Mouse (Mus musculus): ENCODE results near the gene Pde1a. TPM values are rescaled to one million over a fixed set of nuclear protein-coding genes. Genes with fewer than 3 reads are reported as not detected.

Pde1a gene
- total RNA-seq, 1 experiment: 0.31 TPM

GRCm38 (mm10) chr2:80046751-80047513, 82.3 kb downstream of the Pde1a start:
- no peak for TF ChIP-seq MAFK (IDR thresholded peaks at IDR 0.05; ENCODE audit: insufficient read depth, low read depth, low read length)
- no peak for TF ChIP-seq HCFC1 (IDR thresholded peaks at IDR 0.05; ENCODE audit: borderline replicate concordance, insufficient read depth, low read length)
- TF ChIP-seq ZC3H11A (IDR thresholded peaks at IDR 0.05; ENCODE audit: borderline replicate concordance, low read depth, low read length): no peak
- no peak for TF ChIP-seq ZNF384 (IDR thresholded peaks at IDR 0.05; ENCODE audit: low read depth, low read length)
- TF ChIP-seq CHD2 (IDR thresholded peaks at IDR 0.05; ENCODE audit: low read depth, low read length): no peak
- in situ Hi-C loops (cut with MboI; ENCODE audit: low sequenced_read_pairs in 2 of 2, unreplicated experiment in 2 of 2): no loop called here

GRCm38 (mm10) chr2:80038642-80039445, 90.4 kb downstream of the Pde1a start:
- H3K9ac ChIP-seq (ENCODE audit: insufficient read depth, low read depth, low read length, poor library complexity, severe bottlenecking): no peak overlapping the region

More at GRCm38 (mm10) chr2:80046751-80047513, 82.3 kb downstream of the Pde1a start:
- Histone ChIP-seq H3K4me1 (ENCODE audit: control insufficient read depth in 2 of 2, insufficient read depth in 2 of 2, low read length in 2 of 2, poor library complexity in 1 of 2) (no peaks in the 10 kb centered on the region), H3K27ac (ENCODE audit: insufficient read depth, low read depth, low read length, poor library complexity, severe bottlenecking) (no peak overlapping the region), H3K36me3 (ENCODE audit: control insufficient read depth, insufficient read depth, low read length, poor library complexity, severe bottlenecking) (no peaks in the 10 kb centered on the region), H3K4me3 (ENCODE audit: insufficient read depth in 1 of 2, low read depth in 1 of 2, low read length in 2 of 2, poor library complexity in 1 of 2, severe bottlenecking in 1 of 2) (no peak overlapping the region), H3K9ac (ENCODE audit: insufficient read depth, low read depth, low read length, poor library complexity, severe bottlenecking) (no peak overlapping the region), H3K9me3 (ENCODE audit: control insufficient read depth, insufficient read depth, low read depth, low read length) (no peaks in the 10 kb centered on the region)
- no peak for DNase-seq (ENCODE audit: low read depth, low spot score)

GRCm38 (mm10) chr2:80037971-80038370, 91.3 kb downstream of the Pde1a start:
- no peaks in the 10 kb centered on the region for H3K9me3 ChIP-seq (ENCODE audit: control insufficient read depth, insufficient read depth, low read depth, low read length)
- H3K9ac ChIP-seq (ENCODE audit: insufficient read depth, low read depth, low read length, poor library complexity, severe bottlenecking): no peak overlapping the region
- no peak overlapping the region for H3K4me3 ChIP-seq (ENCODE audit: insufficient read depth in 1 of 2, low read depth in 1 of 2, low read length in 2 of 2, poor library complexity in 1 of 2, severe bottlenecking in 1 of 2)
- TF ChIP-seq ZC3H11A (IDR thresholded peaks at IDR 0.05; ENCODE audit: borderline replicate concordance, low read depth, low read length) (no peak), CHD2 (IDR thresholded peaks at IDR 0.05; ENCODE audit: low read depth, low read length) (no peak), ZNF384 (IDR thresholded peaks at IDR 0.05; ENCODE audit: low read depth, low read length) (no peak), MAFK (IDR thresholded peaks at IDR 0.05; ENCODE audit: insufficient read depth, low read depth, low read length) (no peak), HCFC1 (IDR thresholded peaks at IDR 0.05; ENCODE audit: borderline replicate concordance, insufficient read depth, low read length) (no peak)
- no peak overlapping the region for H3K27ac ChIP-seq (ENCODE audit: insufficient read depth, low read depth, low read length, poor library complexity, severe bottlenecking)
- no peaks in the 10 kb centered on the region for H3K36me3 ChIP-seq (ENCODE audit: control insufficient read depth, insufficient read depth, low read length, poor library complexity, severe bottlenecking)
- in situ Hi-C loops (cut with MboI; ENCODE audit: low sequenced_read_pairs in 2 of 2, unreplicated experiment in 2 of 2): no loop called here
- no peak for DNase-seq (ENCODE audit: low read depth, low spot score)
- no peaks in the 10 kb centered on the region for H3K4me1 ChIP-seq (ENCODE audit: control insufficient read depth in 2 of 2, insufficient read depth in 2 of 2, low read length in 2 of 2, poor library complexity in 1 of 2)

More at GRCm38 (mm10) chr2:80038642-80039445, 90.4 kb downstream of the Pde1a start:
- DNase-seq (ENCODE audit: low read depth, low spot score): no peak
- Histone ChIP-seq H3K4me3 (ENCODE audit: insufficient read depth in 1 of 2, low read depth in 1 of 2, low read length in 2 of 2, poor library complexity in 1 of 2, severe bottlenecking in 1 of 2) (no peak overlapping the region), H3K4me1 (ENCODE audit: control insufficient read depth in 2 of 2, insufficient read depth in 2 of 2, low read length in 2 of 2, poor library complexity in 1 of 2) (no peaks in the 10 kb centered on the region), H3K9me3 (ENCODE audit: control insufficient read depth, insufficient read depth, low read depth, low read length) (no peaks in the 10 kb centered on the region), H3K27ac (ENCODE audit: insufficient read depth, low read depth, low read length, poor library complexity, severe bottlenecking) (no peak overlapping the region), H3K36me3 (ENCODE audit: control insufficient read depth, insufficient read depth, low read length, poor library complexity, severe bottlenecking) (no peaks in the 10 kb centered on the region)
- TF ChIP-seq HCFC1 (IDR thresholded peaks at IDR 0.05; ENCODE audit: borderline replicate concordance, insufficient read depth, low read length): no peak
- TF ChIP-seq MAFK (IDR thresholded peaks at IDR 0.05; ENCODE audit: insufficient read depth, low read depth, low read length): no peak
- TF ChIP-seq ZNF384 (IDR thresholded peaks at IDR 0.05; ENCODE audit: low read depth, low read length): no peak
- TF ChIP-seq ZC3H11A (IDR thresholded peaks at IDR 0.05; ENCODE audit: borderline replicate concordance, low read depth, low read length): no peak
- TF ChIP-seq CHD2 (IDR thresholded peaks at IDR 0.05; ENCODE audit: low read depth, low read length): no peak
- in situ Hi-C loops (cut with MboI; ENCODE audit: low sequenced_read_pairs in 2 of 2, unreplicated experiment in 2 of 2): no loop called here

- H3K36me3 ChIP-seq (ENCODE audit: control insufficient read depth, insufficient read depth, low read length, poor library complexity, severe bottlenecking): no peaks in the 10 kb centered on the region
- H3K27ac ChIP-seq (ENCODE audit: insufficient read depth, low read depth, low read length, poor library complexity, severe bottlenecking): no peak overlapping the region
- H3K9me3 ChIP-seq (ENCODE audit: control insufficient read depth, insufficient read depth, low read depth, low read length): no peaks in the 10 kb centered on the region
- no peak for TF ChIP-seq MAFK (IDR thresholded peaks at IDR 0.05; ENCODE audit: insufficient read depth, low read depth, low read length)
- no peak for TF ChIP-seq HCFC1 (IDR thresholded peaks at IDR 0.05; ENCODE audit: borderline replicate concordance, insufficient read depth, low read length)
- no peak for TF ChIP-seq ZC3H11A (IDR thresholded peaks at IDR 0.05; ENCODE audit: borderline replicate concordance, low read depth, low read length)
- no peak for TF ChIP-seq ZNF384 (IDR thresholded peaks at IDR 0.05; ENCODE audit: low read depth, low read length)
- TF ChIP-seq CHD2 (IDR thresholded peaks at IDR 0.05; ENCODE audit: low read depth, low read length): no peak
- DNase-seq (ENCODE audit: low read depth, low spot score): no peak
- no peak overlapping the region for H3K4me3 ChIP-seq (ENCODE audit: insufficient read depth in 1 of 2, low read depth in 1 of 2, low read length in 2 of 2, poor library complexity in 1 of 2, severe bottlenecking in 1 of 2)
- H3K4me1 ChIP-seq (ENCODE audit: control insufficient read depth in 2 of 2, insufficient read depth in 2 of 2, low read length in 2 of 2, poor library complexity in 1 of 2): no peaks in the 10 kb centered on the region
- H3K9ac ChIP-seq (ENCODE audit: insufficient read depth, low read depth, low read length, poor library complexity, severe bottlenecking): no peak overlapping the region
- in situ Hi-C loops (cut with MboI; ENCODE audit: low sequenced_read_pairs in 2 of 2, unreplicated experiment in 2 of 2): no loop called here
These were observed 100.2 kb downstream of the Pde1a start for GRCm38 (mm10) chr2:80029051-80029450.

Data from ES-E14 (cell line).